Mouse (Mus musculus) erythroblast, embryonic 14.5 days (primary cell): ENCODE results near the gene Postn. TPM values are rescaled to one million over a fixed set of nuclear protein-coding genes. Genes with fewer than 3 reads are reported as not detected.

Experiments used
- H3K27me3 ChIP-seq: 2 replicates; pipeline ENCODE4 v1.6.1; 2012; ENCODE audit warnings: inconsistent platforms; ENCODE audit not compliant: control insufficient read depth
- H3K36me3 ChIP-seq: 2 replicates; pipeline ENCODE4 v1.6.1; 2012; ENCODE audit warnings: mild to moderate bottlenecking, inconsistent platforms; ENCODE audit not compliant: control insufficient read depth
- H3K4me1 ChIP-seq: 2 replicates; pipeline ENCODE4 v1.6.1; 2012; ENCODE audit warnings: inconsistent platforms; ENCODE audit not compliant: control insufficient read depth
- H3K4me3 ChIP-seq: replicated peaks from 2 replicates; pipeline ENCODE3; 2012; ENCODE audit warnings: moderate library complexity, mild to moderate bottlenecking, inconsistent platforms
- H3K9me3 ChIP-seq: 2 replicates; pipeline ENCODE4 v1.6.1; 2012; ENCODE audit warnings: low read length, inconsistent platforms, mixed read lengths; ENCODE audit not compliant: control insufficient read depth
- GATA1 ChIP-seq: IDR thresholded peaks from 2 replicates; pipeline ENCODE4 v1.6.1; 2012; ENCODE audit warnings: low read length, inconsistent platforms, mixed read lengths
- TAL1 ChIP-seq: IDR thresholded peaks from 3 replicates; pipeline ENCODE4 v1.6.1; 2012; ENCODE audit warnings: low read length, inconsistent platforms, mixed read lengths
- polyA plus RNA-seq: library from polyadenylated mRNA; stranded (reverse); fragments of >175 nt; gene quantifications from 2 replicates; pipeline ENCODE4 v1.2.3, GENCODE M21; 2012

The Postn gene
- polyA plus RNA-seq, 1 experiment: not detected

- TF ChIP-seq TAL1: no peak
- no peak for TF ChIP-seq GATA1
- Histone ChIP-seq H3K9me3 (no peaks in the 10 kb centered on the region; the same call in 1 of the 2 replicates), H3K36me3 (no peaks in the 10 kb centered on the region), H3K4me1 (no peaks in the 10 kb centered on the region), H3K27me3 (no peaks in the 10 kb centered on the region), H3K4me3 (no peak overlapping the region)
Observed at GRCm38 (mm10) chr3:54377647-54378046, 16.7 kb downstream of the Postn start.

DNA sequence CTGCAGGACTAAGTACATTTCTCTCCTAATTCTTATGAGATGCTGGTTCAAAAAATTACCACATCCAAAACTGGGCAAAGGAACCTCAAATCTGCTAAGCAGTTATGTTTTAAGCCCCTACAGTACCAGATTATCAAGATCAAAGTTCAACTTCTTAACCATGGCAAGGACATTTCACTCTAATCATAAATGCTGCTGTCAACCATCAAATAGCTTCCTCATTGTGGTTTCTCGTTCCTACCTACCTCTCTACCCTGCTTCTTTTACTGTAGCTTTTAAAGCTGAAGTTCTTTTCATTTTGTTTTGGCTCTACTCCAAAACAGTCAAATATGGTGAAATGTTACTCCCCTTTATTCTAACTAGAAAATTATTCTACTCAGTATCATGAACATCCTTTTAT is 17.2 kb downstream of the Postn start:
- Histone ChIP-seq H3K9me3 (no peaks in the 10 kb centered on the region; the same call in 1 of the 2 replicates), H3K27me3 (no peaks in the 10 kb centered on the region), H3K36me3 (no peaks in the 10 kb centered on the region), H3K4me1 (no peaks in the 10 kb centered on the region), H3K4me3 (no peak overlapping the region)
- TF ChIP-seq GATA1 (no peak), TAL1 (no peak)

GRCm38 (mm10) chr3:54379981-54380380 is 19.1 kb downstream of the Postn start:
- Histone ChIP-seq H3K4me1 (no peaks in the 10 kb centered on the region), H3K36me3 (no peaks in the 10 kb centered on the region), H3K9me3 (no peaks in the 10 kb centered on the region; the same call in 1 of the 2 replicates), H3K4me3 (no peak overlapping the region), H3K27me3 (no peaks in the 10 kb centered on the region)
- TF ChIP-seq GATA1: no peak
- TF ChIP-seq TAL1: no peak

GRCm38 (mm10) chr3:54399321-54399720 is 38.4 kb downstream of the Postn start:
- H3K27me3 ChIP-seq: no peaks in the 10 kb centered on the region
- no peaks in the 10 kb centered on the region for H3K4me1 ChIP-seq
- H3K9me3 ChIP-seq: no peaks in the 10 kb centered on the region
- no peaks in the 10 kb centered on the region for H3K36me3 ChIP-seq
- no peak overlapping the region for H3K4me3 ChIP-seq
- TF ChIP-seq GATA1 (no peak), TAL1 (no peak)

DNA sequence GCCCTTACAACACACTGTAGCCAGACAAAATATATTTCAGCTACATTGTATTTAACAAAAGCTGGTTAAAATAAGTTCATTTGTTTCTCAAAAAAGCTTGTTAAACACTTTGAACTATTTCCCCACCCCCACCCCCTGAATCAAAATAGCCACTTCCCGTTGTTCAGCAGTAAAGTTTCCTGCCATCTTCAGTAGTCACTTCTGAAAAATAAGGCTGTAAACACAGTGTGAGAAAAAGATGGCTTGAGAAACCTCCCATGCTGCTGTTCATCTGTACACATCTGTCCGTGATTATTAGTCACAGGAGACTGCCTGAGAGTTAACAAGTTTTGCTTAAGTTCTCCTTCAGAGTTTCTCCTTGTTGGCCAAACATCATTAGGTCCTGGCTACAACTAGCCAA is 39.0 kb downstream of the Postn start:
- no peaks in the 10 kb centered on the region for H3K4me1 ChIP-seq

DNA sequence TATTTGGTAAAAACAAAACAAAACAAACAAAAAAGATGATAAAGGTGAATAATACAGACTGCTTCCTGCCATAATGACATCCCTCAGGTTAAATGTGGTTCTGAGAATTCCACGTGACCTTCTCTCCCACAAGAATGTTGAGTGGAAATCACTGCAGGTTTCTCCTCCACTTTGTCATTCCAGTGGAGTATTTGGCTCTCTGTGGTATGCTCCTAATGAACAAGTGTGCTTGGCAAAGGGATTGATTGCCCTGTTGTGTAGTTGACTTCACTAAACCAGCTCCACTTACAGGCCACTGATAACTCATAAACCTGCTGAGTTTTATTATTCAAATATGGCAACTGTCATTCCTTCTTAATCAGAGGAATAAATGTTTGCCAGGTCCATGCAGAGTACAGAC is 39.7 kb downstream of the Postn start:
- H3K27me3 ChIP-seq: no peaks in the 10 kb centered on the region
- H3K36me3 ChIP-seq: no peaks in the 10 kb centered on the region
- no peak for TF ChIP-seq TAL1
- no peak for TF ChIP-seq GATA1
- no peaks in the 10 kb centered on the region for H3K4me1 ChIP-seq
- H3K9me3 ChIP-seq: no peaks in the 10 kb centered on the region
- H3K4me3 ChIP-seq: no peak overlapping the region

More for the DNA sequence above, 39.0 kb downstream of the Postn start:
- Histone ChIP-seq H3K27me3 (no peaks in the 10 kb centered on the region), H3K36me3 (no peaks in the 10 kb centered on the region), H3K9me3 (no peaks in the 10 kb centered on the region), H3K4me3 (no peak overlapping the region)
- TF ChIP-seq TAL1 (no peak), GATA1 (no peak)

GRCm38 (mm10) chr3:54401706-54402105 is 40.8 kb downstream of the Postn start:
- Histone ChIP-seq H3K4me1 (no peaks in the 10 kb centered on the region), H3K9me3 (no peaks in the 10 kb centered on the region), H3K36me3 (no peaks in the 10 kb centered on the region), H3K4me3 (no peak overlapping the region), H3K27me3 (no peaks in the 10 kb centered on the region)
- TF ChIP-seq GATA1 (no peak), TAL1 (no peak)

GRCm38 (mm10) chr3:54403791-54404190 is 42.9 kb downstream of the Postn start:
- no peaks in the 10 kb centered on the region for H3K27me3 ChIP-seq
- no peaks in the 10 kb centered on the region for H3K36me3 ChIP-seq
- no peak overlapping the region for H3K4me3 ChIP-seq
- no peaks in the 10 kb centered on the region for H3K9me3 ChIP-seq
- no peaks in the 10 kb centered on the region for H3K4me1 ChIP-seq
- no peak for TF ChIP-seq TAL1
- no peak for TF ChIP-seq GATA1

- H3K4me1 ChIP-seq: no peaks in the 10 kb centered on the region
- H3K36me3 ChIP-seq: no peaks in the 10 kb centered on the region
- no peak overlapping the region for H3K4me3 ChIP-seq
- no peaks in the 10 kb centered on the region for H3K9me3 ChIP-seq
- H3K27me3 ChIP-seq: no peaks in the 10 kb centered on the region
- TF ChIP-seq TAL1: no peak
- no peak for TF ChIP-seq GATA1
Observed at GRCm38 (mm10) chr3:54406567-54406966, 45.7 kb downstream of the Postn start.

- no peak overlapping the region for H3K4me3 ChIP-seq
- H3K27me3 ChIP-seq: no peaks in the 10 kb centered on the region
- no peaks in the 10 kb centered on the region for H3K4me1 ChIP-seq
- H3K36me3 ChIP-seq: no peaks in the 10 kb centered on the region
- no peak for TF ChIP-seq GATA1
- no peak for TF ChIP-seq TAL1
- H3K9me3 ChIP-seq: no peaks in the 10 kb centered on the region
Observed at GRCm38 (mm10) chr3:54411052-54411451, 50.1 kb downstream of the Postn start.
